Mouse (Mus musculus) heart, postnatal 0 days (tissue): ENCODE results near the gene Ptger2. TPM values are rescaled to one million over a fixed set of nuclear protein-coding genes. Genes with fewer than 3 reads are reported as not detected.

Experiments used
- ATAC-seq: fragments of 200-750 bp; cut with Nextera tagmentation; 2 replicates; pipeline ENCODE4 v1.8.0; 2017; ENCODE audit warnings: low read depth, moderate number of reproducible peaks, moderate library complexity; ENCODE audit not compliant: insufficient read depth
- DNase-seq: peaks from one replicate; pipeline ENCODE4 v3.0.0-alpha.2; 2016; ENCODE audit warnings: low spot score
- H3K27ac ChIP-seq: fragments of 300-500 bp; sonication (generic); 2 replicates; pipeline ENCODE4 v1.5.1; 2014; ENCODE audit warnings: low read depth, mild to moderate bottlenecking
- H3K27me3 ChIP-seq: fragments of 300-500 bp; sonication (generic); 2 replicates; pipeline ENCODE4 v1.6.1; 2014; ENCODE audit warnings: low read length, mixed read lengths; ENCODE audit not compliant: control insufficient read depth, insufficient read depth
- H3K36me3 ChIP-seq: fragments of 300-500 bp; sonication (generic); replicated peaks from 2 replicates; pipeline ENCODE4 v1.6.1; 2014; ENCODE audit warnings: low read length, mixed read lengths; ENCODE audit not compliant: control insufficient read depth, insufficient read depth
- H3K4me1 ChIP-seq: fragments of 300-500 bp; sonication (generic); 2 replicates; pipeline ENCODE4 v1.6.1; 2014; ENCODE audit warnings: antibody characterized with exemption; ENCODE audit not compliant: control insufficient read depth, insufficient read depth
- H3K4me2 ChIP-seq: fragments of 300-500 bp; sonication (generic); 2 replicates; pipeline ENCODE4 v1.6.1; 2014; ENCODE audit warnings: low read depth, mild to moderate bottlenecking, low read length, moderate library complexity
- H3K4me3 ChIP-seq: fragments of 300-500 bp; sonication (generic); 2 replicates; pipeline ENCODE4 v1.5.1; 2014; ENCODE audit warnings: low read depth, low read length
- H3K9ac ChIP-seq: fragments of 300-500 bp; sonication (generic); replicated peaks from 2 replicates; pipeline ENCODE4 v1.6.1; 2014; ENCODE audit warnings: low read depth, low read length, mixed read lengths
- H3K9me3 ChIP-seq: fragments of 300-500 bp; sonication (generic); replicated peaks from 2 replicates; pipeline ENCODE4 v1.6.1; 2016; ENCODE audit warnings: low read length; ENCODE audit not compliant: control insufficient read depth
- CTCF ChIP-seq: IDR thresholded peaks from 2 replicates; pipeline ENCODE4 v1.5.1; 2016; ENCODE audit warnings: antibody characterized with exemption, control low read depth, low read depth
- EP300 ChIP-seq: IDR thresholded peaks from 2 replicates; pipeline ENCODE4 v1.6.1; 2016; ENCODE audit warnings: antibody characterized with exemption, low read depth
- WGBS: fragments of 180-500 bp; shearing (Covaris S2); extraction: QIAGEN DNeasy Blood & Tissue Kit; methylation state at CpG from one replicate; pipeline ENCODE4 v1.1.7; 2014; 5-methylcytosine and 5-hydroxymethylcytosine counted together
- polyA plus RNA-seq: library from polyadenylated mRNA; unstranded; fragments of >200 nt; fragmentation: Nextera tagmentation; extraction: Ambion mirVana; gene quantifications from 2 replicates; pipeline ENCODE4 v1.2.1, GENCODE M21; 2015
- total RNA-seq: library from RNA; depleted of rRNA; stranded (reverse); fragments of >200 nt; gene quantifications from 2 replicates; pipeline ENCODE4 v1.2.3, GENCODE M21; 2014; ENCODE audit warnings: low replicate concordance

Ptger2 gene
- total and polyA plus RNA-seq, 2 experiments from 2014 or later, result 0.07 to 3.2 TPM

GRCm38 (mm10) chr14:45034293-45034692 lies 46.3 kb downstream of the Ptger2 start:
- Histone ChIP-seq H3K27me3 (no peaks in the 10 kb centered on the region), H3K27ac (no peak overlapping the region), H3K4me1 (no peaks in the 10 kb centered on the region), H3K36me3 (no peaks in the 10 kb centered on the region), H3K9me3 (no peaks in the 10 kb centered on the region), H3K4me3 (no peak overlapping the region), H3K9ac (no peak overlapping the region), H3K4me2 (no peak overlapping the region)
- ATAC-seq (no peak), DNase-seq (no peak)
- WGBS, result 70% methylated on average over 3 of the region's 3 CpGs
- TF ChIP-seq EP300 (no peak), CTCF (no peak)

DNA sequence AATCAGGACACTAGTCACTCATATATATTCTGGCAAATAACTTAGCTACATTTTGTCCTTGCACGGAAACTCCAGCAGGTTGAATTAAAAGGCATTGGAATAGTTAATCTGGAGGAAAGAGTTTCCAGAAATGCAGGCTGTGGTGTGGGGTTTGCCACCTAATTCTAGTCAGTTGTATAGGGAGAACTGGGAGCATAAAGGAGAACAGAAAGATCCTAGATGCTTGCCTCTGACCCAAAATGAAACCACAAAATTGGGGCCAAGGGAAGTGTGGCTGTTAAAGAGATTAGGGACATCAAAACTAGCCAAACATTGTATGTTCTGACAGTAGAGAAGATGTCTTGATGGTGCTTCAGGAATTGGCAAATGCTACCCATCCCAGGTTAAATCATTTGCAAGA lies 48.6 kb downstream of the Ptger2 start:
- no peaks in the 10 kb centered on the region for H3K4me1 ChIP-seq
- no peaks in the 10 kb centered on the region for H3K9me3 ChIP-seq
- no peak overlapping the region for H3K4me3 ChIP-seq
- no peak overlapping the region for H3K27ac ChIP-seq
- no peak for ATAC-seq
- no peak overlapping the region for H3K4me2 ChIP-seq
- no peak for TF ChIP-seq CTCF
- TF ChIP-seq EP300, result no peak
- 88% methylated on average over 1 of the region's 1 CpGs for WGBS
- no peaks in the 10 kb centered on the region for H3K27me3 ChIP-seq
- no peak for DNase-seq
- H3K36me3 ChIP-seq, result no peaks in the 10 kb centered on the region
- no peak overlapping the region for H3K9ac ChIP-seq

- Histone ChIP-seq H3K4me3 (no peak overlapping the region), H3K4me2 (no peak overlapping the region), H3K27ac (no peak overlapping the region), H3K9me3 (no peaks in the 10 kb centered on the region), H3K9ac (no peak overlapping the region), H3K27me3 (no peaks in the 10 kb centered on the region), H3K36me3 (no peaks in the 10 kb centered on the region), H3K4me1 (no peaks in the 10 kb centered on the region)
- ATAC-seq (no peak), DNase-seq (no peak)
- no peak for TF ChIP-seq CTCF
- no peak for TF ChIP-seq EP300
- 69% methylated on average over 7 of the region's 7 CpGs for WGBS
These were observed 50.1 kb downstream of the Ptger2 start for GRCm38 (mm10) chr14:45038052-45038451.

GRCm38 (mm10) chr14:45040851-45041475 lies 53.0 kb downstream of the Ptger2 start:
- no peak overlapping the region for H3K27ac ChIP-seq
- 60% methylated on average over 5 of the region's 5 CpGs for WGBS
- no peaks in the 10 kb centered on the region for H3K4me1 ChIP-seq
- no peak overlapping the region for H3K9ac ChIP-seq
- no peaks in the 10 kb centered on the region for H3K36me3 ChIP-seq
- no peaks in the 10 kb centered on the region for H3K9me3 ChIP-seq
- H3K4me3 ChIP-seq, result no peak overlapping the region
- H3K27me3 ChIP-seq, result no peaks in the 10 kb centered on the region
- ATAC-seq (no peak), DNase-seq (no peak)
- TF ChIP-seq EP300, result no peak
- TF ChIP-seq CTCF, result no peak
- H3K4me2 ChIP-seq, result no peak overlapping the region

GRCm38 (mm10) chr14:45048128-45048527 lies 60.1 kb downstream of the Ptger2 start:
- no peak overlapping the region for H3K4me3 ChIP-seq
- TF ChIP-seq CTCF (no peak), EP300 (no peak)
- DNase-seq (no peak), ATAC-seq (no peak)
- no peaks in the 10 kb centered on the region for H3K9me3 ChIP-seq
- no peaks in the 10 kb centered on the region for H3K36me3 ChIP-seq
- H3K4me2 ChIP-seq, result no peak overlapping the region
- H3K27me3 ChIP-seq, result no peaks in the 10 kb centered on the region
- WGBS, result 73% methylated on average over 2 of the region's 2 CpGs
- H3K4me1 ChIP-seq, result no peaks in the 10 kb centered on the region; the same call in 1 of the 2 replicates
- no peak overlapping the region for H3K9ac ChIP-seq
- no peak overlapping the region for H3K27ac ChIP-seq
